Mouse (Mus musculus): ENCODE results near the gene Psg16. TPM values are rescaled to one million over a fixed set of nuclear protein-coding genes. Genes with fewer than 3 reads are reported as not detected.

Psg16 gene
- polyA plus RNA-seq (2012; rRNA removed), result 2.9 and 3.2 TPM in 2 replicates

- peak in 1 of 2 experiments; percentile 78 for DNase-seq (ENCODE audit: extremely low spot score in 1 of 2, low spot score in 1 of 2)
These were observed at the start of gene Psg16 for GRCm38 (mm10) chr7:17073904-17074615. Psg16 (plus strand) TSS chr7:17074040.

- DNase-seq (ENCODE audit: extremely low spot score in 1 of 2, low spot score in 1 of 2), result no peak
These were observed 49.7 kb upstream of the Psg16 start for GRCm38 (mm10) chr7:17024141-17024540.

- DNase-seq (ENCODE audit: extremely low spot score in 1 of 2, low spot score in 1 of 2), result no peak
These were observed 48.9 kb upstream of the Psg16 start for GRCm38 (mm10) chr7:17024814-17025504.

- DNase-seq (ENCODE audit: extremely low spot score in 1 of 2, low spot score in 1 of 2), result no peak
These were observed 48.3 kb upstream of the Psg16 start for GRCm38 (mm10) chr7:17025505-17025894.

- DNase-seq (ENCODE audit: extremely low spot score in 1 of 2, low spot score in 1 of 2), result no peak
These were observed 47.8 kb upstream of the Psg16 start for GRCm38 (mm10) chr7:17025896-17026622.

- DNase-seq (ENCODE audit: extremely low spot score in 1 of 2, low spot score in 1 of 2), result peak; percentile 60 to 75
These were observed 46.9 kb upstream of the Psg16 start for GRCm38 (mm10) chr7:17026710-17027587.

- peak; percentile 76 to 86 for DNase-seq (ENCODE audit: extremely low spot score in 1 of 2, low spot score in 1 of 2)
These were observed 46.1 kb upstream of the Psg16 start, which contains the start of gene Ppp5c for GRCm38 (mm10) chr7:17027588-17028343. Ppp5c (minus strand) TSS chr7:17027924.

GRCm38 (mm10) chr7:17028923-17029322, 44.9 kb upstream of the Psg16 start:
- DNase-seq (ENCODE audit: extremely low spot score in 1 of 2, low spot score in 1 of 2), result peak in 1 of 2 experiments; percentile 73

- DNase-seq (ENCODE audit: extremely low spot score in 1 of 2, low spot score in 1 of 2), result peak in 1 of 2 experiments; percentile 58
These were observed 43.6 kb upstream of the Psg16 start for GRCm38 (mm10) chr7:17030239-17030638.

GRCm38 (mm10) chr7:17038018-17038695, 35.7 kb upstream of the Psg16 start:
- no peak for DNase-seq (ENCODE audit: extremely low spot score in 1 of 2, low spot score in 1 of 2)

- DNase-seq (ENCODE audit: extremely low spot score in 1 of 2, low spot score in 1 of 2), result peak in 1 of 2 experiments; percentile 63
These were observed 34.5 kb upstream of the Psg16 start for GRCm38 (mm10) chr7:17039373-17039772.

GRCm38 (mm10) chr7:17045743-17046142, 28.1 kb upstream of the Psg16 start:
- DNase-seq (ENCODE audit: extremely low spot score in 1 of 2, low spot score in 1 of 2), result peak in 1 of 2 experiments; percentile 70

- DNase-seq (ENCODE audit: extremely low spot score in 1 of 2, low spot score in 1 of 2), result no peak
These were observed 26.7 kb upstream of the Psg16 start for GRCm38 (mm10) chr7:17047041-17047682.

GRCm38 (mm10) chr7:17048431-17049190, 25.2 kb upstream of the Psg16 start:
- no peak for DNase-seq (ENCODE audit: extremely low spot score in 1 of 2, low spot score in 1 of 2)

- no peak for DNase-seq (ENCODE audit: extremely low spot score in 1 of 2, low spot score in 1 of 2)
These were observed 23.3 kb upstream of the Psg16 start for GRCm38 (mm10) chr7:17050491-17050890.

- peak in 1 of 2 experiments; percentile 81 for DNase-seq (ENCODE audit: extremely low spot score in 1 of 2, low spot score in 1 of 2)
These were observed 22.8 kb upstream of the Psg16 start for GRCm38 (mm10) chr7:17050933-17051594.

GRCm38 (mm10) chr7:17054325-17054989, 19.4 kb upstream of the Psg16 start:
- no peak for DNase-seq (ENCODE audit: extremely low spot score in 1 of 2, low spot score in 1 of 2)

Data from frontal cortex, adult 2 months (tissue).